Mouse (Mus musculus): ENCODE measurements around the gene Sp1. TPM values are rescaled to one million over a fixed set of nuclear protein-coding genes. Genes with fewer than 3 reads are reported as not detected.

The Sp1 gene
- polyA plus RNA-seq, 1 experiment from 2014 or later = 4.3 TPM

DNA sequence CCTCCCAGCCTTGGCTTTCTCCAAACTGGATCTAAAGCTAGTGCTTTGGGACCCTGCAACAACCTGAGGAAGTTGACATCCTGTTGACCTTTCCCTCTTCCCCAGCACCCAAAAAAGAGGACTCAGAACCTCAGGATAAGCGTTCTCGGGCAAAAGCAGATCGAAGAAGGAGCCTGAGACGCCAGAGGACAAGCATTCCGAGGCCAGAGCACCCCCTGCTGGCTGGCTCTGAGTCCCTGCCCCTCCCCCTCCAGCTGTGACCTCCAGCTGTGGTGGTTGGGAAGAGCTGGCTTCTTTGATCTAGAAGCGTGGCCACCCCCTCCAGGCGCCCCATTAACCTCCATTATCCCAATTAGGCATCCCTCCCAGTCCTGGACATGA is 28.8 kb upstream of the Sp1 start:
- peaks cover 22% of the 10 kb centered on the region for H3K4me1 ChIP-seq (replicated peaks)
- H3K36me3 ChIP-seq = no peaks in the 10 kb centered on the region
- peak overlapping the region; percentile 75 for H3K9ac ChIP-seq
- peak; percentile 52 for ATAC-seq (ENCODE audit: low read depth)
- peak overlapping the region; percentile 51 for H3K4me3 ChIP-seq
- H3K27me3 ChIP-seq = 0 out of 2 replicates have a peak, but pooled peaks cover 4% of the 10 kb centered on the region
- WGBS = 0% methylated on average over 7 of the region's 7 CpGs
- no peaks in the 10 kb centered on the region for H3K9me3 ChIP-seq
- peak overlapping the region; percentile 84 for H3K4me2 ChIP-seq
- peak overlapping the region; percentile 73 for H3K27ac ChIP-seq (replicated peaks)

DNA sequence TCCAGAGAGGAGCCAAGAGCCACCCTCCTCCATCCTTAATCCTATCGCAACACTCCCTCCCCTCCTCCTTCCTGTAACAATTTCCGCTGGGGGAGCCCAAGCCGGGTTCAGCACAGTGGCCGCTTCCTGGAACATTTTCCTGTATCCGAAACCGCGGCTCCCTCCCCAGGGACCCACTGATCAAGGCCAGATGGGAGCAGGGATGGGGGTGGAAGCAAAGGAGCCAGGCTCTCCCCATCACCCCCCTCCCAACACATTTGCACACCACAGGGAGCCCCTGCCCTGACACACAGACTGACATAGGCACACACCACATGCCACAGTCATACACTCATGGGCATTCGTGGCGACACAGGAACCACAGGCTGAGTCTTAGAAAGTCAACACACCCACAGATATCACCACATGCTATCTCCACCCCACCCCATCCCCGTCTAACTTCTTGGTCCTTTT is 28.1 kb upstream of the Sp1 start:
- H3K27ac ChIP-seq (replicated peaks) = peak overlapping the region; percentile 73
- H3K9me3 ChIP-seq = no peaks in the 10 kb centered on the region
- H3K27me3 ChIP-seq = 0 out of 2 replicates have a peak, but pooled peaks cover 4% of the 10 kb centered on the region
- peak; percentile 19; the same call in 1 of the 2 replicates for ATAC-seq (ENCODE audit: low read depth)
- H3K4me2 ChIP-seq = peak overlapping the region; percentile 84
- H3K36me3 ChIP-seq = no peaks in the 10 kb centered on the region
- WGBS = 3% methylated on average over 10 of the region's 10 CpGs
- H3K4me3 ChIP-seq = no peak overlapping the region
- H3K4me1 ChIP-seq (replicated peaks) = peaks cover 22% of the 10 kb centered on the region
- H3K9ac ChIP-seq = peak overlapping the region; percentile 18; the same call in 1 of the 2 replicates

- no peaks in the 10 kb centered on the region for H3K27me3 ChIP-seq
- no peak overlapping the region for H3K9ac ChIP-seq
- ATAC-seq (ENCODE audit: low read depth) = peak; percentile 70
- no peaks in the 10 kb centered on the region for H3K9me3 ChIP-seq
- H3K36me3 ChIP-seq = no peaks in the 10 kb centered on the region
- WGBS = 3% methylated on average over 7 of the region's 7 CpGs
- no peak overlapping the region for H3K4me2 ChIP-seq
- H3K4me3 ChIP-seq = no peak overlapping the region
- no peak overlapping the region for H3K27ac ChIP-seq (replicated peaks)
- H3K4me1 ChIP-seq (replicated peaks) = peaks cover 15% of the 10 kb centered on the region
Observed at GRCm38 (mm10) chr15:102381575-102381974, 24.4 kb upstream of the Sp1 start.

GRCm38 (mm10) chr15:102383671-102384070 is 22.3 kb upstream of the Sp1 start:
- no peak for ATAC-seq (ENCODE audit: low read depth)
- no peak overlapping the region for H3K27ac ChIP-seq (replicated peaks)

DNA sequence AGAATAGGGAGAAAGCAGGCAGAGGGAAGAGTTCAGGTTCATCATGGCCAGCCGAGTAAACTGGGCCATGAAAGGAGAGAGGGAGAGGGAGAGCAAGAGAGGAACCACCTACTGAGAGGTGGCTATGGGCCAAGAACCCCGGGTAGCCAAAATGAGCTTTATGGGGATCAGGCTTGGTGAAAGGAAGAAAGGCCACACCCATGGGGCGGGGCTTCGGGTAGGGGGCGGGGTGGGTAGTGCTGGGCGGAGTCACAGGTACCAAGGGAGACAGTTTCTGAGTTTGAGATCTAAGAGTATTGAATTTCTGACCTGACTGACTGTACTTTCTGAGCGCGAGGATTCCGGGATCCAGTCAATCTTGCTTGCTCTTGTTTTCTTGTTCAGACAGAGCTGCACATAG is 19.3 kb upstream of the Sp1 start:
- H3K9me3 ChIP-seq = no peaks in the 10 kb centered on the region
- 51% methylated on average over 9 of the region's 9 CpGs for WGBS
- no peak overlapping the region for H3K4me2 ChIP-seq
- no peak overlapping the region for H3K27ac ChIP-seq (replicated peaks)
- H3K9ac ChIP-seq = no peak overlapping the region
- no peak for ATAC-seq (ENCODE audit: low read depth)
- no peak overlapping the region for H3K4me3 ChIP-seq
- H3K36me3 ChIP-seq = no peaks in the 10 kb centered on the region
- H3K27me3 ChIP-seq = no peaks in the 10 kb centered on the region
- H3K4me1 ChIP-seq (replicated peaks) = 0 out of 2 replicates have a peak, but pooled peaks cover 3% of the 10 kb centered on the region

More at GRCm38 (mm10) chr15:102383671-102384070, 22.3 kb upstream of the Sp1 start:
- Histone ChIP-seq H3K4me1 (replicated peaks) (0 out of 2 replicates have a peak, but pooled peaks cover 3% of the 10 kb centered on the region), H3K36me3 (no peaks in the 10 kb centered on the region), H3K9ac (no peak overlapping the region), H3K9me3 (no peaks in the 10 kb centered on the region), H3K27me3 (no peaks in the 10 kb centered on the region), H3K4me2 (no peak overlapping the region), H3K4me3 (no peak overlapping the region)
- whole genome bisulfite sequencing = 85% methylated on average over 6 of the region's 6 CpGs

DNA sequence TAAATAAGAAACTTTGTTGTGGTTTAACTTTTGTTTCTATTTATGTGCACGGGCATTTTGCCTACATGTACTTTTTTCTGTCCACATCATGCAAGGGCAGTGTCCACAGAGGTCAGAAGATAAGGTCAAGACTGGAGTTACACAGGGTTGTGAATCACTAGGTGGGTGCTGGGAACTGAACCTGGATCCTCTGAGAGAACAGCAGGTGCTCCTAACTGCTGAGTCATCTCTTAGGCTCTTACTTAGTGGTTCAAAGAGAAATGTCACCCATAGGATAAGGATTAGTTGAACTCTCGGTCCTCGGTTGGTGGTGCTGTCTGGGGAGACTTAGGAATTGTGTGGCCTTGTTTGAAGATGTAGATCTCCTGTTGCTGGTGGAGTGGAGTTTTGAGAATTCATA is 17.0 kb upstream of the Sp1 start:
- Histone ChIP-seq H3K27me3 (no peaks in the 10 kb centered on the region), H3K9me3 (no peaks in the 10 kb centered on the region), H3K9ac (no peak overlapping the region), H3K4me1 (replicated peaks) (no peaks in the 10 kb centered on the region), H3K4me2 (no peak overlapping the region), H3K4me3 (no peak overlapping the region), H3K27ac (replicated peaks) (no peak overlapping the region), H3K36me3 (no peaks in the 10 kb centered on the region)
- ATAC-seq (ENCODE audit: low read depth) = no peak
- WGBS = 88% methylated on average over 3 of the region's 3 CpGs

DNA sequence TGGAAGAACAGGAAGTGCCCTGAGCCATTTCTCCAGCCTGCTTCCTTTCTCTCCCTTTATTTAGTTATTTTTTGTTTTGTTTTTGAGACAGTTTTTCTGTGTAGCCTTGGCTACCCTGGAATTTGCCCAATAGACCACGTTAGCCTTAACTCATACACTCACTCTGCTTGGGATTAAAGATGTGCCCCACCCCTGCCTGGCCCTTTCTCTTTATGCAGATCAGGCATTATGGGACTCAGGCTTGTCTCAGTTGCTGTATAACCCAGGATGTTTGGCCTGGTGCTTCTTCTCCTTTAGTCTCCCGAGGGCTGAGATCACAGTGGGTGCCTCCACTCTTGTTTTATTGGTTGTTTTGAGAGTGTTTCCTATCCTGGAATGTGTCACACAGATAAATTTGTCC is 13.4 kb upstream of the Sp1 start:
- H3K4me1 ChIP-seq (replicated peaks) = no peaks in the 10 kb centered on the region
- H3K9ac ChIP-seq = no peak overlapping the region
- no peak for ATAC-seq (ENCODE audit: low read depth)
- H3K4me3 ChIP-seq = no peak overlapping the region
- no peak overlapping the region for H3K27ac ChIP-seq (replicated peaks)
- no peaks in the 10 kb centered on the region for H3K9me3 ChIP-seq
- H3K36me3 ChIP-seq = no peaks in the 10 kb centered on the region
- H3K4me2 ChIP-seq = no peak overlapping the region
- WGBS = 59% methylated on average over 2 of the region's 2 CpGs
- H3K27me3 ChIP-seq = no peaks in the 10 kb centered on the region

DNA sequence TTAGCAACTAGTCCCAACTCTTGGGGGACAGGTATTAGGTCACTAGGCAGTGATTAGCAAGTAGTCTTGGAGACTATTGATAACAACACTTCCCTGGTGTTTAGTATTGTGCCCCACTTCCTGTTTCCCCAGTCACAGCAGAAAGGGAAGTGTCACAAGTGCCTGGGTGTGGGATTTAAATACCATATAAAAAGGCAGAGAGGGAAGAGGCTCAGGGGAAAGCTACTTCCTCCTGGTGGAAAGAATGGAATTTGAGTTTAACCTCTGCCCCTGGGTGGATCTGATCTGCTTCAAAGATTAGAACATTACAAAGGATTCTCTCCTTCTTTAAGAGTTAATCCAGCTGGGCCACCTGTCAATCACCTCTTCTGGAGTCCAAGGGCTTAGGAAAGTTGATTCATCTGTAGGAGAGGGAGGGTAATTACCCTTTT is 12.3 kb upstream of the Sp1 start:
- H3K36me3 ChIP-seq = no peaks in the 10 kb centered on the region
- H3K27me3 ChIP-seq = no peaks in the 10 kb centered on the region
- H3K4me2 ChIP-seq = no peak overlapping the region
- no peak overlapping the region for H3K27ac ChIP-seq (replicated peaks)
- H3K9me3 ChIP-seq = no peaks in the 10 kb centered on the region
- ATAC-seq (ENCODE audit: low read depth) = no peak
- H3K4me3 ChIP-seq = no peak overlapping the region
- 0 out of 2 replicates have a peak, but pooled peaks cover 1% of the 10 kb centered on the region for H3K4me1 ChIP-seq (replicated peaks)
- no peak overlapping the region for H3K9ac ChIP-seq

- H3K27me3 ChIP-seq = no peaks in the 10 kb centered on the region
- no peak overlapping the region for H3K4me2 ChIP-seq
- H3K9me3 ChIP-seq = no peaks in the 10 kb centered on the region
- no peak overlapping the region for H3K9ac ChIP-seq
- peaks cover 16% of the 10 kb centered on the region for H3K4me1 ChIP-seq (replicated peaks)
- no peak for ATAC-seq (ENCODE audit: low read depth)
- no peaks in the 10 kb centered on the region for H3K36me3 ChIP-seq
- no peak overlapping the region for H3K4me3 ChIP-seq
- no peak overlapping the region for H3K27ac ChIP-seq (replicated peaks)
- 30% methylated on average over 3 of the region's 3 CpGs for WGBS
Observed at GRCm38 (mm10) chr15:102395061-102395460, 10.9 kb upstream of the Sp1 start.

- ATAC-seq (ENCODE audit: low read depth) = no peak
- Histone ChIP-seq H3K4me1 (replicated peaks) (peaks cover 18% of the 10 kb centered on the region), H3K4me3 (no peak overlapping the region), H3K4me2 (0 out of 2 replicates have a peak overlapping the region, but pooled peaks have one; percentile 67), H3K9me3 (no peaks in the 10 kb centered on the region), H3K9ac (no peak overlapping the region), H3K27ac (replicated peaks) (no peak overlapping the region), H3K27me3 (no peaks in the 10 kb centered on the region), H3K36me3 (no peaks in the 10 kb centered on the region)
- WGBS = 25% methylated on average over 5 of the region's 5 CpGs
Observed at GRCm38 (mm10) chr15:102398629-102399028, 7.3 kb upstream of the Sp1 start.

- H3K27ac ChIP-seq (replicated peaks) = peak overlapping the region; percentile 62
- peak overlapping the region; percentile 67 for H3K4me2 ChIP-seq
- H3K9ac ChIP-seq = peak overlapping the region; percentile 64
- H3K4me3 ChIP-seq = peak overlapping the region; percentile 37
- H3K9me3 ChIP-seq = no peaks in the 10 kb centered on the region
- no peaks in the 10 kb centered on the region for H3K27me3 ChIP-seq
- 5% methylated on average over 34 of the region's 34 CpGs for WGBS
- peak; percentile 67; the same call in 1 of the 2 replicates for ATAC-seq (ENCODE audit: low read depth)
- H3K4me1 ChIP-seq (replicated peaks) = peaks cover 18% of the 10 kb centered on the region
- no peaks in the 10 kb centered on the region for H3K36me3 ChIP-seq
Observed at GRCm38 (mm10) chr15:102399229-102400221, 6.4 kb upstream of the Sp1 start.

DNA sequence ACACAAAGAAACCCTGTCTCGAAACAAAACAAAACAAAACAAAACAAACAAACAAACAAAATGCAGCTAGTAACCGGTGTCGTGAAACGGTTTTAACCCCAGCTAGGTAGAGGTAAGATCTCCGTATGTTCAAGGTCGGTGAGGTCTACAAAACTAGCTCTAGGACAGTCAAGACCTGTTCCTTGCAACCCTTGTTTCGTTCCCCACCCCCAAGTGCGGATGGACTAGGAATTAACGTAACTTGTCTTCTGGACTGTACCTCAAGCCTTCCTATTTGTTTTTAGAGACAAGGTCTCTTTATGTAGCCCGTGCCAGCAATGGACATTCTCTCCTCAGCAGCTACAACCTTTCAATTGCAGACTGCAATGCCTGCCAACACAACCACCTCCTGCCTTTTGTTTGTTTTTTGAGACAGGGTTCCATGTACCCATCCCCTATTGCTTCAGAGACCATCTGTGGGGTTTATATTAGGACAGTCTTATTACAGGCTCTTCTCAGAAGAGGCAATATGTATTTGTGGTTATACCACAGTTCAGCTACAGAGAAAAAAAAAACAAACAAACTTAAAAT is 5.4 kb upstream of the Sp1 start:
- peaks cover 23% of the 10 kb centered on the region for H3K4me1 ChIP-seq (replicated peaks)
- WGBS = 83% methylated on average over 10 of the region's 10 CpGs
- ATAC-seq (ENCODE audit: low read depth) = no peak
- H3K9me3 ChIP-seq = no peaks in the 10 kb centered on the region
- no peak overlapping the region for H3K9ac ChIP-seq
- H3K27me3 ChIP-seq = no peaks in the 10 kb centered on the region
- H3K4me3 ChIP-seq = no peak overlapping the region
- H3K27ac ChIP-seq (replicated peaks) = no peak overlapping the region
- H3K4me2 ChIP-seq = no peak overlapping the region
- H3K36me3 ChIP-seq = no peaks in the 10 kb centered on the region

Data from neural tube, embryonic 13.5 days (tissue).